11 mouse cellular contexts compared by ENCODE assay signal in the genomic region with DNA sequence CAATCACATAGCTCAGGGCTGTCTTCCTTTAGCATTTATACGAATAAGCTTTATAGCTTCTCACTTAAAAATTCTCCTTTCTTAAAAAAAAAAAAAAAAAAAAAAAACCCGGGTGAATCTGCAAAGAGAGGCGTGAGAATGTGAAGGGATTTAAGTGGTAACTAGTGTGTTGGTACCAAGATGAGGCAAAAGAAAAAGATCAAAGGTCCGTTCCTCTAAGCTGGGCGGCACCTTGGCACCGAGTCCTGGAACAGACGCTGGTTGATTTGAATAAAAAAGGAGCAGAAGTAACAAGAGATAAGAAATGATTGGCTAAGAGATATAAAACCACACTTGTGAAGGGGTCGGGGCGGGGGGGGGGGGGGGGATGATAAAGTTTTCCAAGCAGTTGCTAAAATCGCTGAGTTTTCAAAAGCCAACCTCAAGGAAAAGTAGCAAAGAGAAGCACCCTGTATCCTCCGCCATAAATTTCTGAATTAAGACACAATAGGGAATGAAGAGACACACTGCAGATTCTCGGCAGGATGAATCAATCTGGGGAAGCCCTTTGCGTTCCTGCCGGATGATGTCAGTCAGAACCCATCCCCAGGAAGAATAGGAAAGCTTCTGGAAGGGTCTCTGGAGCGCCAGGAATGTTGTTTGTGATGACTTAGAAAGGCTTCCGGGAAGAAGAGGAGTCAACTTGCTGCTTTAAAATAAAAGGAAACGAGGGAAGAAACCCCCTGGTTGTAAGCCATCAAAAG.
DNase-seq lines count a peak whose midpoint lies in the region; ATAC-seq and TF ChIP-seq lines count a peak whose summit lies in the region.
"Had no signal": no experiment of that assay in that cellular context is flagged by ENCODE, and none has a peak within 500 bp of the region (broad histone marks: within the 10 kb centered on the region; RNA-seq: fewer than 3 reads in every experiment).

No protein-coding gene starts in this region.

- TF ChIP-seq POLR2A in brain, embryonic 14.5 days (IDR thresholded peaks at IDR 0.05; ENCODE audit: borderline replicate concordance, extremely low read depth, insufficient read depth, insufficient read length, poor library complexity, severe bottlenecking) = no peak

- H3K9ac ChIP-seq in hindbrain, embryonic 12.5 days = no peak overlapping the region
- H3K9ac ChIP-seq: liver, embryonic 15.5 days had no signal

- no peak overlapping the region for H3K4me3 ChIP-seq in hindbrain, embryonic 12.5 days
- H3K4me3 ChIP-seq in hindbrain, embryonic 10.5 days = no peak overlapping the region
- H3K4me3 ChIP-seq: left cerebral cortex, adult 2 months; liver, embryonic 15.5 days had no signal

- no peak for TF ChIP-seq CTCF in brain, embryonic 14.5 days (IDR thresholded peaks at IDR 0.05; ENCODE audit: borderline replicate concordance, extremely low read depth, insufficient read depth, insufficient read length)

- no peaks in the 10 kb centered on the region for H3K4me1 ChIP-seq in hindbrain, embryonic 12.5 days
- peaks cover 7% of the 10 kb centered on the region; the same call in 1 of the 2 replicates for H3K4me1 ChIP-seq in hindbrain, embryonic 10.5 days (replicated peaks)
- H3K4me1 ChIP-seq: liver, embryonic 15.5 days had no signal

- H3K27ac ChIP-seq in hindbrain, embryonic 12.5 days = no peak overlapping the region
- no peak overlapping the region for H3K27ac ChIP-seq in hindbrain, embryonic 10.5 days
- H3K27ac ChIP-seq: left cerebral cortex, adult 2 months; liver, embryonic 15.5 days had no signal

- no peaks in the 10 kb centered on the region for H3K27me3 ChIP-seq in hindbrain, embryonic 12.5 days
- H3K27me3 ChIP-seq in hindbrain, embryonic 10.5 days (ENCODE audit: insufficient read depth, poor library complexity, severe bottlenecking) = no peaks in the 10 kb centered on the region
- H3K27me3 ChIP-seq: liver, embryonic 15.5 days had no signal

- DNase-seq in hindbrain, embryonic 10.5 days (ENCODE audit: low spot score) = no peak
- peak; percentile 19 for DNase-seq in ES-CJ7 (ENCODE audit: low read depth, low spot score)
- peak; percentile 82 for DNase-seq in brain, embryonic 14.5 days (ENCODE audit: low read depth)
- DNase-seq in kidney, postnatal 25 days = peak; percentile 10 to 44
- no peak for DNase-seq in thymus, postnatal 4 days
- no peak for DNase-seq in cerebellum, adult 8-10 months
- DNase-seq: gastrocnemius, postnatal 14 days; thymus, adult 2 months had no signal

- WGBS in hindbrain, embryonic 12.5 days = 38% methylated on average over 16 of the region's 17 CpGs
- WGBS in hindbrain, embryonic 10.5 days = 38% methylated on average over 17 of the region's 17 CpGs

- no peaks in the 10 kb centered on the region for H3K9me3 ChIP-seq in hindbrain, embryonic 12.5 days (replicated peaks)
- no peaks in the 10 kb centered on the region for H3K9me3 ChIP-seq in hindbrain, embryonic 10.5 days
- H3K9me3 ChIP-seq: liver, embryonic 15.5 days had no signal

- ATAC-seq in hindbrain, embryonic 12.5 days (ENCODE audit: low FRiP score) = no peak

- H3K36me3 ChIP-seq in hindbrain, embryonic 12.5 days = no peaks in the 10 kb centered on the region
- H3K36me3 ChIP-seq in hindbrain, embryonic 10.5 days = no peaks in the 10 kb centered on the region
- H3K36me3 ChIP-seq: liver, embryonic 15.5 days had no signal

- 0 out of 2 replicates have a peak overlapping the region, but pooled peaks have one; percentile 4 for H3K4me2 ChIP-seq in hindbrain, embryonic 12.5 days (replicated peaks)
- H3K4me2 ChIP-seq: liver, embryonic 15.5 days had no signal

Comparison
In these comparisons a context has a peak if more than half of its experiments do, and no peak if none do; other contexts are left out.
1. DNase-seq: peak in ES-CJ7 (single experiment), brain, embryonic 14.5 days (single experiment) and kidney, postnatal 25 days (2 of 2); none in hindbrain, embryonic 10.5 days (single experiment), thymus, postnatal 4 days (single experiment) and cerebellum, adult 8-10 months (single experiment).